ENCODE assay signal across 11 mouse cellular contexts in genomic region chr16:6479616-6480410, GRCm38 (mm10).
DNase-seq lines count a peak whose midpoint lies in the region; ATAC-seq lines count a peak whose summit lies in the region.
"Had no signal": no experiment of that assay in that cellular context is flagged by ENCODE, and none has a peak within 500 bp of the region (broad histone marks: within the 10 kb centered on the region; RNA-seq: fewer than 3 reads in every experiment).

No protein-coding gene starts in this region.

- peaks cover 15% of the 10 kb centered on the region for H3K4me1 ChIP-seq in forebrain, embryonic 16.5 days (replicated peaks; ENCODE audit: control insufficient read depth, insufficient read depth, low read length)

- no peak overlapping the region for H3K4me3 ChIP-seq in forebrain, embryonic 16.5 days (replicated peaks; ENCODE audit: low read length)
- H3K4me3 ChIP-seq: limb, embryonic 13.5 days had no signal

- no peaks in the 10 kb centered on the region for H3K27me3 ChIP-seq in forebrain, embryonic 16.5 days (replicated peaks; ENCODE audit: control insufficient read depth, insufficient read depth, low read length)

- H3K36me3 ChIP-seq in forebrain, embryonic 16.5 days (ENCODE audit: control insufficient read depth, insufficient read depth): no peaks in the 10 kb centered on the region
- H3K36me3 ChIP-seq: limb, embryonic 13.5 days had no signal

- WGBS in forebrain, embryonic 16.5 days: 12% methylated on average over 3 of the region's 3 CpGs

- peak; percentile 9 for DNase-seq in adrenal gland, postnatal 10 days
- DNase-seq in adrenal gland, adult 8-10 months: no peak
- peak; percentile 11 for DNase-seq in lung, postnatal 10 days
- no peak for DNase-seq in lung, postnatal 36 days
- DNase-seq in retina, embryonic 14.5 days (ENCODE audit: low spot score): peak; percentile 16
- DNase-seq in T-cell, adult 2 months (ENCODE audit: low spot score): no peak
- DNase-seq in gastrocnemius, postnatal 10 days: no peak
- DNase-seq: gastrocnemius, postnatal 36 days; kidney, adult 11 months had no signal

- H3K9ac ChIP-seq in forebrain, embryonic 16.5 days (replicated peaks; ENCODE audit: low read depth, low read length): no peak overlapping the region
- H3K9ac ChIP-seq: limb, embryonic 13.5 days had no signal

- H3K9me3 ChIP-seq in forebrain, embryonic 16.5 days (ENCODE audit: control insufficient read depth, low read length): no peaks in the 10 kb centered on the region
- H3K9me3 ChIP-seq: limb, embryonic 13.5 days had no signal

- peak overlapping the region; percentile 79 for H3K27ac ChIP-seq in forebrain, embryonic 16.5 days (ENCODE audit: low read length)
- H3K27ac ChIP-seq: limb, embryonic 13.5 days had no signal

- 0 out of 2 replicates have a peak overlapping the region, but pooled peaks have one; percentile 12 for H3K4me2 ChIP-seq in forebrain, embryonic 16.5 days (ENCODE audit: low read length)
- H3K4me2 ChIP-seq: limb, embryonic 13.5 days had no signal

- ATAC-seq in forebrain, embryonic 16.5 days: peak; percentile 84

Comparison
In these comparisons a context has a peak if more than half of its experiments do, and no peak if none do; other contexts are left out.
1. DNase-seq: peak in adrenal gland, postnatal 10 days (single experiment), lung, postnatal 10 days (single experiment) and retina, embryonic 14.5 days (single experiment); none in adrenal gland, adult 8-10 months (single experiment), lung, postnatal 36 days (single experiment), T-cell, adult 2 months (single experiment) and gastrocnemius, postnatal 10 days (single experiment).